Mouse (Mus musculus): ENCODE measurements around the gene Srsf1.

- TF ChIP-seq TAL1 (IDR thresholded peaks at IDR 0.05; ENCODE audit: low read length), result no peak
- TF ChIP-seq GATA1 (IDR thresholded peaks at IDR 0.05; ENCODE audit: low read length), result no peak
Observed at GRCm38 (mm10) chr11:88015161-88015560, 32.0 kb upstream of the Srsf1 start.

All from erythroblast, embryonic 14.5 days (primary cell).